Mouse (Mus musculus) brown adipose tissue, adult 24 weeks (tissue): ENCODE measurements around the gene 1700030K09Rik. TPM values are rescaled to one million over a fixed set of nuclear protein-coding genes. Genes with fewer than 3 reads are reported as not detected.

Source experiments
- H3K27ac ChIP-seq: fragments of 200-500 bp; replicated peaks from 2 replicates; pipeline ENCODE4 v1.5.1; 2012; ENCODE audit warnings: low read depth, mild to moderate bottlenecking, low read length
- H3K4me1 ChIP-seq: fragments of 200-500 bp; 2 replicates; pipeline ENCODE4 v1.6.1; 2012; ENCODE audit warnings: low read length, mixed read lengths; ENCODE audit not compliant: control insufficient read depth, insufficient read depth, insufficient read length
- H3K4me3 ChIP-seq: fragments of 200-500 bp; 2 replicates; pipeline ENCODE4 v1.5.1; 2012; ENCODE audit warnings: low read depth, mild to moderate bottlenecking, low read length, moderate library complexity; ENCODE audit not compliant: insufficient read depth
- polyA plus RNA-seq: library from polyadenylated mRNA; stranded (reverse); fragments of >200 nt; gene quantifications from 2 replicates; pipeline ENCODE4 v1.2.4, GENCODE M21; 2012; ENCODE audit not compliant: missing spikeins, insufficient read depth, insufficient read length

Gene 1700030K09Rik
- polyA plus RNA-seq, 1 experiment: 3.1 TPM

- no peak overlapping the region for H3K27ac ChIP-seq
- no peak overlapping the region; the same call in 1 of the 2 replicates for H3K4me3 ChIP-seq
- H3K4me1 ChIP-seq: peaks cover 8% of the 10 kb centered on the region
These were observed 47.3 kb downstream of the 1700030K09Rik start for GRCm38 (mm10) chr8:72491017-72491416.

GRCm38 (mm10) chr8:72491680-72492621 lies 48.3 kb downstream of the 1700030K09Rik start, which contains the start of gene Slc35e1:
TSS of gene Slc35e1 (minus strand) at chr8:72492614.
- H3K4me1 ChIP-seq: peaks cover 8% of the 10 kb centered on the region
- H3K27ac ChIP-seq: peak within 1 kb of the TSS; percentile 62
- H3K4me3 ChIP-seq: peak within 1 kb of the TSS; percentile 84

- peak overlapping the region; percentile 62 for H3K27ac ChIP-seq
- H3K4me3 ChIP-seq: peak overlapping the region; percentile 84
- peaks cover 8% of the 10 kb centered on the region for H3K4me1 ChIP-seq
These were observed 49.0 kb downstream of the 1700030K09Rik start for GRCm38 (mm10) chr8:72492622-72493081.

GRCm38 (mm10) chr8:72493381-72493780 lies 49.7 kb downstream of the 1700030K09Rik start:
- peak overlapping the region; percentile 62; the same call in 1 of the 2 replicates for H3K27ac ChIP-seq

GRCm38 (mm10) chr8:72495411-72496111 lies 51.9 kb downstream of the 1700030K09Rik start:
- Histone ChIP-seq H3K27ac (no peak overlapping the region), H3K4me1 (peaks cover 8% of the 10 kb centered on the region), H3K4me3 (no peak overlapping the region)

More at GRCm38 (mm10) chr8:72493381-72493780, 49.7 kb downstream of the 1700030K09Rik start:
- Histone ChIP-seq H3K4me1 (peaks cover 8% of the 10 kb centered on the region), H3K4me3 (peak overlapping the region; percentile 69)

DNA sequence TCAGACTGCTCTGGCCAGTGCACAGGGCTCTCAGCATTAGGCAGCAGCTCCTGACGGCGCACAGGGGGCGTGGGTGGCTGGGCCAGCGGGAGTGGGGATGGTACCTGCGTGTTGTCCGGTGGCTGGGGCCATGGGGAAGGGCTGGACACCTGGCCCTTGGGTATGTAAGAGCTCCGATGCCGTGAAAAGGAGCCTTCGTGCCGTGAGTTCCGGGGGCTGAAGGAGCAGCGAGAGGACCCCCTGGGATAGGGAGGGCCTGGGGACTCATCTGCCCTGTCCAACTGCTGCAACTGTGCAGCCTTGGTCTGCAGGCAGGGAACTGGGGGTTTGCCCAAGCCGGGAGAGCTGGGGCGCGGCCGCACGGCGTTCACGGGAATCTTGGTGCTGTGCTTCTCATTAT lies 52.5 kb downstream of the 1700030K09Rik start:
- no peak overlapping the region for H3K27ac ChIP-seq
- H3K4me3 ChIP-seq: no peak overlapping the region
- H3K4me1 ChIP-seq: peaks cover 8% of the 10 kb centered on the region

DNA sequence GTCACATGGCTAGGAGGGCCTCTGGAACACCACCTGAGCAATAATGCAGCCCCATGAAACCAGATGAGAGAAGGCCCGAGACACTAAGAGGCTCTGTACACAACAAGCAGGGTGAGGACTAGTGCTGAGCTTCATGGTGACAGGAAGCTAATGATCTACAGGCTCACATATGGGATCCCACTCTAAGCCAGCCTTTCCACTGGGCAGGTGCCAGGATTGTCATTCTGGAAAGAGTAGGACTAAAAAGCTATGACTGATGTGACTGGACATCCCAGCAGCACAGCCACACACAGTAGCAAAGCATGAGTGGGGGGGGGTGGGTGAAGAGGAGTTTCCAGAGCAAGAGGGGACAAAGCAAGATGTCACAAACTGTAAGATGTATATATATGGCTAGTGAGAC lies 54.2 kb downstream of the 1700030K09Rik start:
- H3K4me1 ChIP-seq: peaks cover 13% of the 10 kb centered on the region; the same call in 1 of the 2 replicates
- no peak overlapping the region for H3K27ac ChIP-seq
- no peak overlapping the region for H3K4me3 ChIP-seq

GRCm38 (mm10) chr8:72498527-72498926 lies 54.8 kb downstream of the 1700030K09Rik start:
- H3K4me3 ChIP-seq: no peak overlapping the region
- no peak overlapping the region for H3K27ac ChIP-seq
- H3K4me1 ChIP-seq: peaks cover 12% of the 10 kb centered on the region; the same call in 1 of the 2 replicates

DNA sequence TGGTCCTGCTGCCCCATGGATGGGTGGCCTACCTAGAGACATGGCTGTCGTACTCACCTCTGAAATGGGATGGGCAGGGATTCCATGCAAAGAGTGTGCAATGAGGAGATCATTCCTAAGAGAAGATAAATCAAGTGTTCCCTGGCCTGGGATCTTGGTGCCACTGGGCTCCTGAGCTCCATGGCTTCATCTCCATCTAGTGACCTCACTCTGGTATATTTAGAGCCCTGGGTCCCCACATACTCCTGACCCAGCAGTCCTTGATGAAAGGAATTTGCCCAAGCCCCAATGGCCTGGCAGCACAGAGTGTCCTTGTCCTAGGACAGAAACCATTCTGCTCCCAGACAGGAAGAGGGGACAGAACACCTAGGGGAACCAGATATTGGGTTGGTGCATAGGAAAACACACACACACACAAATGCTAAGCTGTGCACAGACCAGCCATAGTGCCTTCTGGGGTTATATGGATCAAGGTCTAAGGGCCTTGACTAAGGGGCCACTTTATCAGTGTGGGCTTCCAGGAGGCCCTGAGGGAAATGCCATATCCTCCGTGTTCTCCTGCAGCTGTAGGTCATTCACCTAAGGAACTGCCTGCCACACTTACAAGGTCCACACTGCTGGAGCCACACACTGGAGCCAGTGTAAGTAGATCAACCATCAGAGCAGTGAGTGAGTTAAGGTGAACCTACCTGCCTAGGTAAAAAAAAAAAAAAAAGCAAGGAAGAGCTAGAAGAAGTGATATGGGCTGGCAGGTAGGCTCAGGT lies 56.0 kb downstream of the 1700030K09Rik start:
- H3K4me3 ChIP-seq: no peak overlapping the region
- H3K4me1 ChIP-seq: peaks cover 13% of the 10 kb centered on the region
- H3K27ac ChIP-seq: no peak overlapping the region

DNA sequence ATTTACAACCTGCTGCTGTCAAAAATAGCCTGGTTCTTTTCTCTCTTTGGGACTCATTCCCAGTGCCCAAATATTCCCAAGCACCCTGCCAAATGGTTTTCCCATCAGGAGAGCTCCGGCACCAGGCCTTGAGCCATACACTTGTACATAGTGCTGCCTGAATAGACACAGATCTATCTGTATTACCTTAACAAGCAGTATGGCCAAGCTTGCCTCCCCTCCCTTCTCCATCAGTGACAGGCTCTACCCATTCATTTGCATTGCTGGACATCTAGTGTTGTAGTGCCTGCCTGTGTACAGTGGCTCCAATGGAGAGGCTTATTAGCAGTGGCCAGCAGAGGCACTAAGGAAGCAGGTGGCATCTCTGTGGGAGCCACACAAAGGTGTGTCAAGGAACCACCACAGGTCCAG lies 56.8 kb downstream of the 1700030K09Rik start:
- Histone ChIP-seq H3K4me1 (peaks cover 15% of the 10 kb centered on the region), H3K4me3 (no peak overlapping the region)

GRCm38 (mm10) chr8:72504137-72504536 lies 60.5 kb downstream of the 1700030K09Rik start:
- no peak overlapping the region for H3K27ac ChIP-seq
- peaks cover 20% of the 10 kb centered on the region for H3K4me1 ChIP-seq
- H3K4me3 ChIP-seq: no peak overlapping the region

More for the DNA sequence above, 56.8 kb downstream of the 1700030K09Rik start:
- H3K27ac ChIP-seq: no peak overlapping the region

DNA sequence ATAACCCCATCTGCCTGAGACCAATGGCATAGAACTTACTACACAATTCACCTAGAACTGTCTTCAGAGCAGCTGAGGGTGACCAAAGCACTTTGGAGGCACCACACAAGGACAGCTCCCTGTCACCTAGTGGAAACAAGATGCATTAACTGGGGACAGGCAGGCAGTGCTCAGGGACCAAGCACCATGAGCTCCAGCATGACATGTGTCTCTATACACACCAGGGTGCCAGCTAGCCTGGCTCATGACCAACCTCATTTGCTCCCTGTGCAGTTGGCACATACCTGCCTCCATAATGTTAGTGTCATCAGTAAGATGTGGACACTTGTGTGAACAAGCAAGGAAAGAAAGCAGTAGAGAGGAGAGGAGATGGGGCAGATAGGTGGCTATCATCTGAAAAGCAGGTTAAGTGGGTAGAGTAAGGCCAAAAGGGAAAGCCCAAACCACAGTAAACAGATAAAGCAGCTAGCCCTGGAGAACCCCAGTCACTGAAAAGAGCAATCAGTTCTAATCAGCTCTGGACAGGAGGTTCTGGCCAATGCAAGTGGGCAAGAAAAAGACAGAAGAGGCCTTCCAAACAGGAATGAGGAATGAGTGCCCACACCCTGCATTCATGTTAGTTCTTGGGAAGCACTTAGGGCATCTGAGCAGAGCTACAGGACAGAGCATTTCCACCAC lies 61.1 kb downstream of the 1700030K09Rik start:
- peaks cover 20% of the 10 kb centered on the region for H3K4me1 ChIP-seq
- no peak overlapping the region for H3K4me3 ChIP-seq
- H3K27ac ChIP-seq: no peak overlapping the region

- no peak overlapping the region for H3K27ac ChIP-seq
- H3K4me3 ChIP-seq: no peak overlapping the region
- H3K4me1 ChIP-seq: peaks cover 14% of the 10 kb centered on the region
These were observed 63.8 kb downstream of the 1700030K09Rik start for GRCm38 (mm10) chr8:72507505-72507904.
